Mouse (Mus musculus): ENCODE results near the gene Hsd17b14.

Hsd17b14 gene

GRCm38 (mm10) chr7:45567112-45567779, 12.6 kb downstream of the Hsd17b14 start:
- no peak for DNase-seq (ENCODE audit: extremely low spot score)

DNA sequence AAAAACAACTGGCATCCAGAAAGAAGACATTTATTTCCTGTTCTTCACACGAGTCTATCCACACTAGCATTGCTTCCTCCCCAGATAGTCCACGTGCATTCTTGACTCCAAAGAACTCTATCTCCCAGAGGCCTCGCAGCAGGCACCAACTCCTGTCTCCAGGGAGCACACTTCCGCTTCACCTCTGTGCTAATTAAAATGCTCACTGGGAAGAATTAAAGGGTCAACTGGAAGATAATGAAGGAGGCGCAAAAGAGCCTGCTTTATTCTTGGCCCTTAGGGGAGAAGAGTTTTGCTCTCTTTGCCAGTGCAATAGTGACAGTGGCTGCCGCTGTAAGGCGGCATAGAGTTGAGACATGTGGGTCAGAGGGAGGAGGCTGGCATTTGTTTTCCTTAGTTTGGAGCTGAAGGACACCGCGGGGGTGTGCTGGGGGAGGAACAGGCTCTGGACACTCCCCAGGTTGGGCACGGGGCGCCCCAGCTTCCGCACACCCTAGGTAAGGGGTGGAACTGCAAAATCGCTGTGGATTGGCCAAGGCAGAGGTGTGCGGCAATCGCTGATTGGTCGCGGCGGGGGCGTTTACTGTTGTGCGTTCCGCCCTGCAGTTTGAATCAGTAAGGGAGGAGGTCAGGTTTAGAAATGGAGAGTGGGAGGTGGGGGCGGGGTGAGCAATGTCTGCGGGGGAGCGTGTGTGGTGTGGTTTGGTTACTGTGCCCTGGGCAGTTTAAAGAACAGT, 13.3 kb downstream of the Hsd17b14 start:
- peak; percentile 91 for DNase-seq (ENCODE audit: extremely low spot score)

GRCm38 (mm10) chr7:45568601-45569473, 14.1 kb downstream of the Hsd17b14 start:
- DNase-seq (ENCODE audit: extremely low spot score), result no peak

DNA sequence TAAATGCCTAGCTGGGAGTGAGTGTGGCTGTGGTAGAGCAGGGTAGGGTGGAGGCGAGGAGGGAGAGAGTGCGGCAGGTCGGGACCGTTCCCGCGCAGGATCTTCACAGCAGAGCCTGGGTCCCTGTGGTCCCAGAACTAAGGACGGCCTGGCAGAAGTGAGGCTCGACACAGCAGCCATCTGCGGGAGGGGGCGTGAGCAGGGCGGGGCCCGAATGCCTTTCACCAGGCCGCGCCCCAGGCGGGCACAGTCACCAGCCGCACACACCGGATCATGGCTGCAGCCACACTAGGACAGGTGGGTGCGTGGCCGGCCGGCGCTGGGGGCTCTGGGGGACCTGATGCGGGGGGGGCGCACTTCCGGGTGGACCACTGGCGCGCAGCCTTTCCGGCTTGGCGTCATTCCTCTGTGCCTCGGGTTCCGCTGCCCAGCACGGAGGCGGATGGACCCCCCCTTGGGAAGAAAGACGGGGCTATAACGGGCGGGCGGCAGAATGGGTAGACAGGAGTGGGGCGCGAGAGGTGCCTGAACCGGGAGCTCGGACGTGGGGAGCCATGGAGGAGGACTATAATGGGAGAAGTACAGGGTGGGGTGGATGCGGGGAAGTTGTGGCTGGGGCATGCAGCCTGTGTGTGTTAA, 15.5 kb downstream of the Hsd17b14 start, which contains the start of gene Bcat2:
Gene Bcat2, plus strand, starts transcription at position 51 of the 639 bp plus-strand sequence.
- peak; percentile 78 for DNase-seq (ENCODE audit: extremely low spot score)

DNA sequence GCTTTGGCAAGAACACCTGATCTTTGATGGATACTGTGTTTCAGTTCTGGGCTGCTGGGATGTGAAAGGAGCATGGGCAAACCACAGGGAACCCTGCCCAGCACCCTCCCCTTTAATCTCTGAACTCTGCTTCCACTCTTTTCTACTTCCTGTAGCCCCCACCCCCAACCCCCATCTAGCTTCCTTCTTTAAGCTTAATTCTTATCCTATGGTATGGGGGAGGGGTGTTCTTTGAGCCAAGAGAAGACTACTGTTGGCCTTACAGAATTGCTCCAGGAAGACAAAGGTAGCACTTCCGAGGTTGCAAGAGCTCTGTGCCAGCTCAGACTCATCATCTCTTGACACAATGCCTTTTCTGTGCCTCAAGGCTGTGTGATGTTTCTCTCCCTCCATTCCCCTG, 17.3 kb downstream of the Hsd17b14 start:
- no peak for DNase-seq (ENCODE audit: extremely low spot score)

DNA sequence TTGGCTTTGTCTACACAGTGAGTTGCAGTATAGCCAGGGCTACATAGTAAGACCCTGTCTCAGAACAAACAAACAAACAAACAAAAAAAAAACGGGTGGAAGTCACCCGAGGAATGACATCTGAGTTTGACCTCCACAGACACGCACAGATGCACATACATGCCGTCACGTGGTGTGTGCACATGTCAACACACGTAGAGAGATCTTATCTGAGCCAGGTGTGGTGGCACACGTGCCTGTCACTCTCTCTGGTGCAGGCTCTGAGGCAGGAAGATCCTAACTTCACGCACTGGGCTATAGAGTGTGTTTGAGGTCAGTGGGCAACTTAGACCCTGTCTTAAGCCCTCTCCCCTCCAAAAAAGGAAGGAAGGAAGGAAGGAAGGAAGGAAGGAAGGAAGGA, 19.3 kb downstream of the Hsd17b14 start:
- DNase-seq (ENCODE audit: extremely low spot score), result no peak

DNA sequence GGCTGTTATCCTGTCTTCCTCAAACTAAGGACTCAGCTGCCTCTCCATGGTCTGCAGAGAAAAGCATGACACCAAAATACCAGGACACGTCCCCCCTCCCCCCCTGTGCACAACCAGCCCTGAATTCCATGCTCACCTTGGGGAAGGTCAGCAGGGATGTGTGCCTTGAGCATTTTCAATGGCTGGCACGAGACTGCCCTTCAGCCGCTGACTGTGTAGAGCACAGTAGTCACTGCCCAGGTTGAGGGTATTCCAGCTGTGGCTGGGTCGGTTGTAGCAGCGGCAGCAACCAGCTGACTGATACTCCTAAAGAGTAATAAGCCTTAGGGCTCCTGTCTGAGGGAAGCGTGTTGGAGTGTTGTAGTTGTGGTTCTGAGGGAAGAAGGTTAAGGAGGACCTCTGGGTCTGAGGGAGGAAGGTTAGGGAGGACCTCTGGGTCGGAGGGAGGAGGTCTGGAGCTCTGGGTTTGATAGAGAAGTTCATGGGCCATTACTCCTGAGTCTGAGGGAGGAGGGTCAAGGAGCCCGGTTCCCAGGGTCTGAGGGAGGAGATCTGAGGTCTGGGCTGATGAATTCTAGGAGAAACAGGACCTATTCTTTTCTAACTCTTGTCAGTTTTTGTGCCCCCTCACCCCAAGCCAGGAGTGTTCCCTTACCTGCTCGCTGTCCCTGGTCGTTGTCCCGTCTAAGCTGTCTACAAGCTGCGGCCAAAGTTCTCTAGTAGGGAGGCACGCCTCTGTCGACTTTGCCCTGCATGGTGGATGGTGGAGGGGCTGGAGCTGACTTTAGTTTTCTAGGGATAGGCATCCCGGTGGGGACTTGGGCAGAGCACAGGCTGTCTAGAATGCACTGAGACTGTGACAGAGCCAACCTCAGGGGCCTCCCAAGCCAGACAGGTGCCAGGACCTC, 20.0 kb downstream of the Hsd17b14 start:
- no peak for DNase-seq (ENCODE audit: extremely low spot score)

DNA sequence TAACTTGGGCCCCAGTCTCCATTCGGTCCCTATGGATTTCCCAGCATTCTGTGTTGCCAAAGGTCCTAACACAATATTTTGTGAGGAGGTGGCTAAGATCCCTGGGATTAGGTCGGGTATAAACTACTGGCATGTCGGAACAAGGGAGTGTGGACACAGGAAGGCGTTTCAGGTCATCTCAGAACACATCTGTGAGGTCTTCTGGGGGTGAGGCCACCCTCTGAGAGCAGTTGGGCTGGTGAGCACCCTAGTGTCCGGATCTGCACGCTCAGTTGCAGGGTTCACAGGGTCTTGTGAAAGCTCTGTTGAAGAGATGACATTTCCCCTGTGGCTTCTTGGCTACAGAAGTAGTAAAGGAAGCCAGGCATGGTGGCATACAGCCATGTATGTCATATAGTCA, 31.2 kb downstream of the Hsd17b14 start:
- no peak for DNase-seq (ENCODE audit: extremely low spot score)

GRCm38 (mm10) chr7:45587631-45588592, 33.2 kb downstream of the Hsd17b14 start:
- DNase-seq (ENCODE audit: extremely low spot score), result no peak

DNA sequence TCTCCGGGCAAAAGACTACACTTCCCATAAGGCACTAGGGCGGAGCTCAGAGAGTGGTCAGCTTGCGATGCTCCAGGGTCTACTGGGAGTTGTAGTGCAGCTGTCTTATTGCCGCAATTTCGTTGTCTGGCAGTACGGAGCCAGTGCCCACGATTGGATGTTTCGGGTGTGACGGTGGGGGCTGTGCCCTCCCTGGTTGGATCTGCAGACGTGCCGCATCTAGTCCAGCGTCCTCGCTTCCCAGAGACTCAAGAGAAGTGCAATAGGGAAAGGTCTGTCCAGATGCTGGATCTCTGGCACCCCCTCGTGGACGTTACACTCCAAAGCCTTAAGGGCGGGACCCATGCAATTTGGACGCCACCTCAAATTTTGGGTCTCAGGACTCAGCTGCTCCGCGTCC, 34.5 kb downstream of the Hsd17b14 start:
- DNase-seq (ENCODE audit: extremely low spot score), result peak; percentile 91

DNA sequence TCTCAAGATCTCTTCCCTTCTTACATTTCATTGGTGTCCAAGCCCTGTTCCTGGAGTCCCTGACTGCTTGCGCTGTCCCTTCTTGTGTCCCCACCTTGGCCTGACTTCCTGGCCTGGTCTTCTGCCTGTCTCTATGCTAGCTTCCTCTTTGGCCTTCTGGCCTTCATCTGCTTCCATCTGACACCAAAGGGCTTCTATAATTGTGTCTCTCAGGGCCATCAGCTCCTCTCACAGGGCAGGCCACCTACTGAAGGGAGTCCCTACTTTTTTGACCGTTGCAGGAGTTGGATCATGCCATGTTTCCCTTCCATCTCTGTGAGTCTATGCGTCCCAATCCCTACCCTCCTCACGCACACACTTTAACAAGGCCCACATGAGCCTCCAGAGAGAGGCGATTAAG, 35.2 kb downstream of the Hsd17b14 start:
- DNase-seq (ENCODE audit: extremely low spot score), result no peak

DNA sequence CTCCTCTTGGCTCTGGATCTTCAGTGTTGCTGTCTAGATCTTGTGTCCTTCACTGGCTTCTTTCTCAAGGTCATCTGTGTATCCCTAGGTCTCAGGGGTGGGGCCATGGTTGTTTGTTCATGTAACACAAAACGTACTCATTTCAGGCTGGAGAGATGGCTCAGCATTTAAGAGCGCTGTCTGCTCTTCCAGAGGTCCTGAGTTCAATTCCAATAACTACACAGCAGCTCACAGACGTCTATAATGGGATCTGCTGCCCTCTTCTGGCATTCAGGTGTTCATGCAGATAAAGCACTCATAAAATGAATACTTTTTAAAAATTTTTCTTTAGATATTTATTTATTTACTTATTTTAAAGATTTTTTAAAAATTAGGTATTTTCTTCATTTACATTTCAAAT, 36.2 kb downstream of the Hsd17b14 start:
- no peak for DNase-seq (ENCODE audit: extremely low spot score)

GRCm38 (mm10) chr7:45591880-45592279, 37.2 kb downstream of the Hsd17b14 start:
- no peak for DNase-seq (ENCODE audit: extremely low spot score)

DNA sequence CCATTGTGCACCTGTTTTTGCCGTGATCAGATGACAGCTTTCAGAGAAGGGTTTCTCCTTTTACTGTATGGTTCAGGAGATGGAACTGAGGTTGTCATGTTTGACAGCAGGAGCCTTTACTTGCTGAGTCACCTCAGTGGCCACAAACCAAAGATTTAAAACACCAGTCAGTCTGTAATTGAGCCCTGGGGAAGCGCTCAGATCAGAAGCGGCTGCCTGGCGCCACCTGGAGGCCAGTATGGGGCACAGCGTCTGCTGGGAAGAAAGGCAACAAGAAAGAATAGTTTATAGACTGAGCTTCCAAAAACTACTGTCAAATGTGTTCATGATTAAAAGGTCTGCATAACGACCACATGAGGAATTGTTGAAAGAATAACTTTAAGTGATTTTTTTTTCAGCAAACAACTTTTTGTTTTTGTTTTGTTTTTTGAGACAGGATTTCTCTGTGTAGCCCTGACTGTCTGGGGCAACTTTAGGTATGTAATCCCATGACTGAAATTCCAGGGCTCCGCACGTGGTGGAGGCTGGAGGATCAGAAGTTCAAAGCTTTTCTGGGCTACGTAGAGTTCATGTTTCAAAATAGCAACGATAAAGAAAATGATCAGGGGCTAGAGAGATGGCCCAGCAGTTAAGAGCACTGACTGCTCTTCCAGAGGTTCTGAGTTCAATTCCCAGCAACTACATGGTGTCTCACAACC, 38.6 kb downstream of the Hsd17b14 start:
- peak; percentile 67 for DNase-seq (ENCODE audit: extremely low spot score)

DNA sequence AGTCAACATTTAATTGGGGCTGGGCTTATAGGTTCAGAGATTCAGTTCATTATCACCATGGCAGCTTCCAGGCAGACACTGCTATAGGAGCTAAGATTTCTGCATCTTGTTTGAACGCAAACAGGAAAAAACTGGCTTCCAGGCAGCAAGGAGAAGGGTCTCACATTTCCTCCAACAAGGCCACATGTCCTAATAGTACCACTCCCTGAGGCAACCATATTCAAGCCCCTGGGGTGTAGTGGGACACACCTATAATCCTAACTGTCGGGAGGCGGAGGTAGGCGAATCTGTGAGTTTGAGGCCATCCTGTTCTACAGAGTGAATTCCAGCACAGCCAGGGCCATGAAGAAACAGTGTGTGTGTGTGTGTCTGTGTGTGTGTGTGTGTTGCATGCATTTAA, 40.5 kb downstream of the Hsd17b14 start:
- DNase-seq (ENCODE audit: extremely low spot score), result no peak

- DNase-seq (ENCODE audit: extremely low spot score), result no peak
Measured at GRCm38 (mm10) chr7:45596107-45596506, 41.4 kb downstream of the Hsd17b14 start.

- DNase-seq (ENCODE audit: extremely low spot score), result no peak
Measured at GRCm38 (mm10) chr7:45597013-45597412, 42.3 kb downstream of the Hsd17b14 start.

DNA sequence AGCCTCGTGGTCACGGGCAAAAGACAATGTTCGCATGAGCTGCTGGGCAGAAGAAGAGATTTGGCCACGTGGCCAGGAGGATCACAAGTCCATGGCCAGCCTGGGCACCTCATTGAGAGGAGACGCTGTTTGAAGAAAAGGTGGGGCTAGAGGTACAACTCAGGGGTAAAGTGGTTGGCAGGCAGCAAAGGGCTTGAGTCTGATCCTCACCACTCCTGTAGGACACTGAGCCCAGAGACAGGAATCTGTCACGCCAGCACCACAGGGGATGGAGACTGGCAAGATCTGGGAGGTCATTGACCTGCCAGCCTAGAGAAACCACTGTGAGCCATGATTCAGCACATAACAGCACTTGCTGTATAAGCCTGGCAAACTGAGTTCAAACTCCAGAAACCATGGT, 42.8 kb downstream of the Hsd17b14 start:
- no peak for DNase-seq (ENCODE audit: extremely low spot score)
